Mouse (Mus musculus) gonadal fat pad, adult 2 months (tissue): ENCODE measurements around the gene Gm14085. TPM values are rescaled to one million over a fixed set of nuclear protein-coding genes. Genes with fewer than 3 reads are reported as not detected.

ENCODE experiments used
- DNase-seq: peaks from one replicate; pipeline ENCODE4 v3.0.0-alpha.2; 2012; ENCODE audit warnings: low read depth
- polyA plus RNA-seq: library from polyadenylated mRNA; depleted of rRNA; stranded (reverse); fragments of >200 nt; gene quantifications from 2 replicates; pipeline ENCODE4 v1.2.3, GENCODE M21; 2012; rRNA removed

Gm14085 gene
- polyA plus RNA-seq, 1 experiment, result 0.03 TPM

DNA sequence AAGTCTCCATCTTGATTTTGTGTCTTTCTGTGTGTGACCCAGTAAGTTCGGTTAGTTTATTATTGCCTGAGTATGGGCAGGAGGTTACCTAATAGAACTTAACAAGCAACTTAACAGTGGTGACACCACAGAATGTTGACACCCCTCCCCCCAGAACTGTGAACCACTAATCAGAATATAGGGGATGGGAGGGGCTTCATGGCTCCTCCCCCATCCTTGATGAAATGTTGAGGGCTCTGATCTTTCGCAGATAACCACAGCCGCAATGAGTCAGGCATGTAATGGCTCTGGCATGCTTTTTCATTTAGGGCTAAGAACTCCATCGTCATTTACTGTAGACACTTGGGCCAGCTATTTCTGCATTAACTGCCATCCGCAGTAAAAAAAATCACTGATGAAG is 76.5 kb downstream of the Gm14085 start:
- DNase-seq, result no peak

DNA sequence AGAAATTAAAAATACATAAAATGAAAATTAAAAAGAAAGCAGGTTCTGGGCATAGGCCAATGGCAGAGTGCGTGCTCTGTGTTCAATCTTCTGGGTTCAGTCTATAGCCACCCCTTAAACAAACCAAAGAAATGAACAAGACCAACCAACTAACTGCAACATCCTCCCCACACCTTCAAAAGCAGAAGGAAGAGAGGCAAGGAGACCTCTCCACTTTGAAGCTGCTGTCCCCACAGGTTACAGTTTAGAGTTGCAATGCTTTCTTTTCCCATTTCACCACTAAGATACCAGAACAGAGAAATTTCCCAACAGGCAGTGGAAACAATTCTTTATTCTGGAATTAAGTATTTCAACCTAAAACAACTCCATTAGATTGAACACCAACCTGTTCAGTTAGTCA is 77.5 kb downstream of the Gm14085 start:
- no peak for DNase-seq

DNA sequence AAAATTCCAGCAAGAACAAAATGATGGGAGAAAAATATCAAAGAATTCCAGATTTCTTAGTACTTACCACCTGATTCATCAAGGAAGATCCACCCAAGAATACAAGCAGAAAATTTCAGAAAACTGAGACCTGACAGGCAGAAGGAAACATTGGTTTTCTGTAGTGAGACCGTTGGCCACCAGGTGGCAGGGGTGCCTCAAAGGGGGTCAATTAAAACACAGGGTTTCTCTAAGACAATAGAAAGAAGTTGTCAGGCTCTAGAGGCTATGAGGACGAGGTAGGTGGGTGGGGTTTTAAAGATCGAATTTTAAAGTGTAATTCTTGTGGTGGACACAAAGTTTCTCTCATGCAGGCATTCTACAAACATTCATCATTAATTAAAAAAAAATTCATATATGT is 84.7 kb downstream of the Gm14085 start:
- DNase-seq, result no peak

DNA sequence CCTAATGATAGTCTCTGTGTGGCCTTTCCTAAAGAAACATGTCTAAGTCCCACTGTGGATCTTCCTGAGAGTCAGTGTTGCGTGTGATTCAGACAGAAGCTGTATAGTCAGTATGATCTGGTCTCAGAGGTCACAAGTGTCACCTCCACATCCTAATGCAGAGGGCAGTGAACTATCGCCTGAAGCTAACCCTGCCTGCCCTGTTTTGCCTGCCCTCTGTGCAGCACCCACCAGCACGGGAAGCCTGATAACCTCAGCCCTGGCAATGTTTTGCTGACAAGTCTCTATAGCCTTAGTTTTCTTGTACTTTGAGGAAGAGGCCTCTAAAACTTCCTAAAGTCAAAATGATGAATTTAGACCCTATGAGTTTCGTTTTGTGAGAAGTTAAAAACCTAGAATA is 85.7 kb downstream of the Gm14085 start:
- DNase-seq, result no peak

DNA sequence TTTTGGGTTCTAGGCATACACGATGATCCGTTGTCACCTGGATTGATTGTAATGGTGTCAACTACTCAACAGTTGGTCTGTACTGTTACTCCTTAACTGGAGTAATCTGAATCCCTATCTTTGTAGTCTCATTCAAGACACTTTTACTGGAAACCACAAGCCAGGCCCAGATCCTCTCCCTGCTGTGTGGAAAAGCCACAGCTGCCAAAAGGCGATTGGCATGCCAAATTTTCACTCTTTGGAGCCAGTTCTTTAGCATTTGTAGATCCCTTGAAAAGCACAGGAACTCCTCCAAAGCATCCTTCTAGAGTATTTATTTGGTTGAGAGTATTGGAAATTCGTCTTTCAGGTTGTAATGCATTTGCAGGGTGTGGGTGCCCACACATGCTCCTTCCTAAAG is 86.6 kb downstream of the Gm14085 start:
- DNase-seq, result no peak

DNA sequence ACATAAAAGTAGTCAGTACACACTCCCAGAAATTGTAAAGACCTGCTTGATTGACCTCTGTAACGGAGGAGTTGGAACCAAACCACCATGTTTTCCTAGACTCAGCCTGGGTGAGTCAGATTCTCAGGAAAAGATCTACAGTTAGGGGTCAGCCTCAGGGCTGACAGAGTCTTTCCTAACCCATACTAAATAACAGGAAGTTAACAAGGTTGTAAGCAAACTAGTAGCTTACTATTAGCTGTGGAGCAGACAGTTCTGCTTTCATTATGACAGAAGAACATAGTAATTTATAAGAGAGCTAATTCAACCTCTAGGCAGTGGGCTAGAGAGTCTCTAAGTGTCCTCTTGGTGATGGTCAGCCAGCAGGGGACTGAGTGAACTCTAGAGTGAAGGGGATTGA is 87.7 kb downstream of the Gm14085 start:
- DNase-seq, result no peak

DNA sequence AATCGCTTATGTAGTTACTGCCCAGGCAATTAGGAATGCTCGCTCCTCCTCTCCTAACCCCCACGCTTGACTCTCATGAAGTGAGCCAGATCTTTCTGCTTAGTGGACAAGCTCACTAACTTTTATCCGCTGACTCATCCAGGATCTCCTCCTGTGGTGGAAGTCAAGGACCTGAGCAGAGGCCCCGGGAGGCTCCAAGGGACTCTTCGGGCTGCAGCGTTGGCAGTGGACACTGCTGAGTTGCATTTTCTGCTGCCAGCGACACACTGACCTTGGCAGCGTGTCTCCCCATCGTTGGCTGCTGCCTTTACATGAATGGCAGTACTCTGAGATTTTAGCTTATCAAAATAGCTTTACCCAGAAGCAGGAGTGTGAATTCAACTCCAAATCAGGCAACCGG is 90.7 kb downstream of the Gm14085 start:
- DNase-seq, result no peak

DNA sequence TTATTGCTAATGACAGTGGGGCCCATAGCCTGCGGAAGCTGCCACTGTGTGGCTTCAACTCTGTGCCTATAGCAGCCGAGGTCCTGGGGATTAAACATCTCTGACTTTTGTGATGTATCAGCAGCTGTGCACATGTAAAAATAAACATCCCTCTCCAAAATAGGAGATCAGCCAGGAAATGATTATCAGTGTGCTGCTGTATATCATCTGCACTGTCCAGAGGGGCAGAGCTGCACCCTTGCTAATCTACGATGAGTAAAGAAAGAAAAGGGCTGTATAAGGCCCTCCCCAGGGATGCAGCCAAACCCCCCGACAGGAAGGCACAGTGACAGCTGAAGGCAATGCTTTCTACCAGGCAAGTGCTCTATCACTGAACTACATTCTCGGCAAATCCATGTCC is 91.6 kb downstream of the Gm14085 start:
- DNase-seq, result no peak

DNA sequence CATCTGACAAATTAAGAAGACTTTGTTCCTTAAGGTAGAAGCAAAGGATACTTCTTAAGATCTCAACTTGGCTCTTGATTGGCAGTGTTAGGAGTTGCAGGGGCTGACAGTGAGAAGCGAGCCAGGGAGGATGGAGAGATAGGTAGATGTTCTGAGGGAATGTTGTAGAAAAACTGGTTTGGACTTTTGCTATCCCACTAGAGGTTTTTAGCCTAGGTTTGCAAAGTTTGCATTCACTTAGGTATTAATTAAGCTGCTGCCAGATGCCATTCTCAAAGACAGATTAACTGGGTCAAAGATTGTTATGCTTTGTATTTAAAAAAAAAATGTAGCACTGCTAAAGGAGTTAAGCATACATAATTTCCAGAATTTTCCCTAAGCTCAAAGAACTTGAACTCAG is 92.6 kb downstream of the Gm14085 start:
- no peak for DNase-seq

Other genes with a start within 250 kb of the Gm14085 start
- gene Duox2, start 186.5 kb upstream of the Gm14085 start, polyA plus RNA-seq, result 0.56 and 0.57 TPM in 2 replicates
- 0.30 and 0.32 TPM in 2 replicates for gene Duoxa2, start 186.0 kb upstream of the Gm14085 start, polyA plus RNA-seq
- gene Duoxa1, start 171.2 kb upstream of the Gm14085 start, polyA plus RNA-seq, result 2.1 and 7.9 TPM in 2 replicates
- gene Duox1, start 169.3 kb upstream of the Gm14085 start, polyA plus RNA-seq, result 0.08 and 0.39 TPM in 2 replicates
- 12.9 and 15.7 TPM in 2 replicates for gene Shf, start 115.8 kb upstream of the Gm14085 start, polyA plus RNA-seq
- gene Slc28a2, start 58.5 kb upstream of the Gm14085 start, polyA plus RNA-seq, result 9.3 and 13.3 TPM in 2 replicates
- gene Gatm, start 126.4 kb downstream of the Gm14085 start, polyA plus RNA-seq, result 8.6 and 17.4 TPM in 2 replicates
- gene AA467197, start 152.0 kb downstream of the Gm14085 start, polyA plus RNA-seq, result 0.62 and 1.0 TPM in 2 replicates
- 13.2 TPM in 2 replicates for gene Slc30a4, start 217.7 kb downstream of the Gm14085 start, polyA plus RNA-seq